Mouse (Mus musculus): Measurements from ENCODE around the gene Dennd1a. TPM values are rescaled to one million over a fixed set of nuclear protein-coding genes. Genes with fewer than 3 reads are reported as not detected.

Gene Dennd1a
- polyA plus RNA-seq, 1 experiment from 2014 or later: 17.7 TPM

DNA sequence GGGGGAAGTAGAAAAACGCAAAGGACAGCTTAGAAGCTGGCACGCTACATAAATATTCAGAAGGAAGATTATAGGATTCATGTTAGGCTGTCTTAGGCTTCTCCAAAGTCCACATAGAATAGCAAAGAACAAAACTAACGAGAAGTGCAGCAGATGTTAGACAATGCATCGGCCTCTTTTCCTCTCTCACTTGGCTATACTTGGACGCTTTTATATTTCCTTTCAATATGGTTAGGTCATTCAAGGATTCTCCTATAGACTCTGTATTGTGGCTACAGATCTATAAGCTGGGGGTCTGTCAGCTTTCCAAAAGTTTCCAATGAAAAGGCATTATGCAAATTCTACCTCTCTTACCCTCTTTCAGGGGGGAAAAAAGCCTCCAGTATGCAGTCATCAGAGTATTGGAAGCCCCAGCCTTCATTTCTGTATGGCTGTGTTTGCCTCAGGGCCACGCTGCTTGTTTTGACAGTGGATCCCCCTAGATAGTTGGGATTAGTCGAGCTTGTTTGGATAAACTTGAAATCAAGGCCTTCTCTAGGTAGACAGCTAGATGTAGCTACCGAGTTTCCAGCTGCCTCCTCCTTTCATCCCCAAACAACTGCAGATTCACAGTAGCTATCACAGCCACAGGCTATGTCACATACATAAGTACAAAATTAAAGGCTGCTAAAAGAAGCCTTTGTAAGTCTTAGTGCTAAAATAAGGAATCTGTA, 143.0 kb downstream of the Dennd1a start:
- H3K36me3 ChIP-seq (ENCODE audit: control insufficient read depth, insufficient read depth, low read length): no peaks in the 10 kb centered on the region
- peak; percentile 89 for ATAC-seq (replicated peaks; ENCODE audit: low FRiP score)
- 12% methylated on average over 8 of the region's 8 CpGs for WGBS
- H3K27ac ChIP-seq (ENCODE audit: low read depth, low read length): peak overlapping the region; percentile 77
- DNase-seq (ENCODE audit: low spot score): peak; percentile 54
- H3K9ac ChIP-seq (ENCODE audit: low read length): no peak overlapping the region
- no peak overlapping the region for H3K4me3 ChIP-seq (ENCODE audit: low read depth, low read length)
- no peaks in the 10 kb centered on the region for H3K27me3 ChIP-seq (ENCODE audit: control insufficient read depth, insufficient read depth, low read length)
- no peaks in the 10 kb centered on the region for H3K9me3 ChIP-seq (ENCODE audit: control insufficient read depth, low read length)
- peaks cover 12% of the 10 kb centered on the region for H3K4me1 ChIP-seq (replicated peaks; ENCODE audit: control insufficient read depth, insufficient read depth, low read length)
- 0 out of 2 replicates have a peak overlapping the region, but pooled peaks have one; percentile 21 for H3K4me2 ChIP-seq (ENCODE audit: low read depth, low read length, severe bottlenecking)

DNA sequence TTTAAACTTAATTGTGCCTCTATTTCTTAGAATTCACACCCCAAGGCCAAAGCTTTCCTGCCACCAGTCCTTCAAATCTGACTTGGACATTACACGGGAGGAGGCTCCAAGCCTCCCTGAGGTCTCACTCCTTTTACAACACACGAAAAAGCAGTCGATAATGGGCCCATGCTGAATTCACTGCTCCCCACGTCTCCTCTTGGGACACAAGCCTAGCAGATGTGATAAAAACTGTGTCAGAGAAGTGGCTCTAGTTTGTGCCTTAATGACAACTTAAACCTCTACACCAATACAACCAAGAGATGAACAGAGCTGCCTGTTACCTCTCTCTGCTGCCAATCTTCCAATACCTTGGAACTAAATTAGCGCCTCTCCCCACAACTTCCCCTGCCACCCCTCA, 144.3 kb downstream of the Dennd1a start:
- Histone ChIP-seq H3K9ac (ENCODE audit: low read length) (no peak overlapping the region), H3K9me3 (ENCODE audit: control insufficient read depth, low read length) (no peaks in the 10 kb centered on the region), H3K36me3 (ENCODE audit: control insufficient read depth, insufficient read depth, low read length) (no peaks in the 10 kb centered on the region), H3K4me3 (ENCODE audit: low read depth, low read length) (no peak overlapping the region), H3K27me3 (ENCODE audit: control insufficient read depth, insufficient read depth, low read length) (no peaks in the 10 kb centered on the region), H3K4me1 (replicated peaks; ENCODE audit: control insufficient read depth, insufficient read depth, low read length) (peaks cover 14% of the 10 kb centered on the region), H3K27ac (ENCODE audit: low read depth, low read length) (peak overlapping the region; percentile 83), H3K4me2 (ENCODE audit: low read depth, low read length, severe bottlenecking) (peak overlapping the region; percentile 21; the same call in 1 of the 2 replicates)
- DNase-seq (ENCODE audit: low spot score): no peak
- WGBS: 26% methylated on average over 5 of the region's 5 CpGs
- no peak for ATAC-seq (replicated peaks; ENCODE audit: low FRiP score)

DNA sequence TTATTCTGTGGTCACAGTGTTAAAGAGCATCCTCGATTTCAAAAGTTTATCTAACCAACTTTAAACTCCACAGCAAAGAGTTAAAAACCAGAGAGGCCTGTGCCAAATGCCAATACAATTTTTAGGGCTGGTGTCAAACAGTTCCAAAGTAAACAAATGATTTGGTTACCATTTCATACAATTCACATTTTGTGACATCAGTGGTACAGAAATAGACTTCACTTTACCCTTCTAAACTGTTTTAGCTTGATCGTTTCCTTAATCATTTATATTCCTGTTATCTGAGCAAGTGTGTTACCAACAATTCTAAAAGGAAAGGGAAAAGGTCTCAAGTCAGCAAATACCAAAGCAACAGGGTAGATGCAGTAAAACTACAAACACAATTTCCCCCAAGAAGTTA, 145.0 kb downstream of the Dennd1a start:
- 53% methylated on average over 2 of the region's 2 CpGs for WGBS
- H3K36me3 ChIP-seq (ENCODE audit: control insufficient read depth, insufficient read depth, low read length): no peaks in the 10 kb centered on the region
- no peak for DNase-seq (ENCODE audit: low spot score)
- no peaks in the 10 kb centered on the region for H3K9me3 ChIP-seq (ENCODE audit: control insufficient read depth, low read length)
- H3K4me2 ChIP-seq (ENCODE audit: low read depth, low read length, severe bottlenecking): no peak overlapping the region
- no peak overlapping the region for H3K4me3 ChIP-seq (ENCODE audit: low read depth, low read length)
- no peak for ATAC-seq (replicated peaks; ENCODE audit: low FRiP score)
- H3K27me3 ChIP-seq (ENCODE audit: control insufficient read depth, insufficient read depth, low read length): no peaks in the 10 kb centered on the region
- H3K9ac ChIP-seq (ENCODE audit: low read length): no peak overlapping the region
- H3K27ac ChIP-seq (ENCODE audit: low read depth, low read length): peak overlapping the region; percentile 83
- H3K4me1 ChIP-seq (replicated peaks; ENCODE audit: control insufficient read depth, insufficient read depth, low read length): peaks cover 16% of the 10 kb centered on the region

DNA sequence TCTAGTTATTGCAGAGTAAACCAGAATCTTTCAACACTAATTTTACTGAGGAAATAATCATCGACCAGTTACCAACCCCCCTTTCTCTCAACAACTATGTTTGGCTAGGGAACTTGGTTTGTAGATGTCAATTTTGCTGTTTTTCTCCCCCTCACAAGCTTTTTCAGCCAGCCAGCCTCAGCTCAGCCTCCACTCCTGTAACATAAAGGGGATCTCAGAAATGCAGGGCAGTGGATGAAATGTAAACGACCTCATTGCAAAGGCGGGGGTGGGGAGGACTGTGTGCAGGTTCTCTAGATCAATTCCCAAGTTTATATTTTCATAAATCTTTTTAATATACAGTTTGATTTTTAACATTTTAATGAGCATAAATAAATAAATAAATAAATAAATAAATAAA, 147.7 kb downstream of the Dennd1a start:
- H3K9me3 ChIP-seq (ENCODE audit: control insufficient read depth, low read length): no peaks in the 10 kb centered on the region
- no peaks in the 10 kb centered on the region for H3K27me3 ChIP-seq (ENCODE audit: control insufficient read depth, insufficient read depth, low read length)
- WGBS: 45% methylated on average over 3 of the region's 3 CpGs
- H3K4me1 ChIP-seq (replicated peaks; ENCODE audit: control insufficient read depth, insufficient read depth, low read length): peaks cover 14% of the 10 kb centered on the region
- H3K27ac ChIP-seq (ENCODE audit: low read depth, low read length): no peak overlapping the region
- no peak overlapping the region for H3K9ac ChIP-seq (ENCODE audit: low read length)
- ATAC-seq (replicated peaks; ENCODE audit: low FRiP score) (no peak), DNase-seq (ENCODE audit: low spot score) (no peak)
- H3K4me2 ChIP-seq (ENCODE audit: low read depth, low read length, severe bottlenecking): no peak overlapping the region
- no peaks in the 10 kb centered on the region for H3K36me3 ChIP-seq (ENCODE audit: control insufficient read depth, insufficient read depth, low read length)
- H3K4me3 ChIP-seq (ENCODE audit: low read depth, low read length): no peak overlapping the region

DNA sequence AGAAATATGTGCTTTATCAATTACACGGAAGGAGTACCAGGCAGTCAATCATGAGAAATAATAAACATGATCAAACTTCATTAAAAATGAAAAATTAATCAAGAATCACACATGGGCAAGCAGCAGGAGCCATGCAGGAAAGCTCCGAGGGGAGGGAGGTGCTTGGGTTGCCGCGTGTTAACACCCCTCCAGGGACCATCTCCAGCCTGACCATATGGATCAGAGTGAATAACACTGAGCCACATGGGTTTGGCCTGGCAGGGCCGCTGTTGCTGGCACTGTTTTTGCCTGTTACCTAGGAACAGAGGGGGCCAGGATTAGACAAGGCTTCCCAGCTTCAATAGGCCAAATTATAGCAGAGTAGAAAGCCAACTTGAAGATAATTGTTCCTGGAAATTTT, 150.1 kb downstream of the Dennd1a start:
- peak; percentile 84 for ATAC-seq (replicated peaks; ENCODE audit: low FRiP score)
- H3K4me3 ChIP-seq (ENCODE audit: low read depth, low read length): no peak overlapping the region
- peak; percentile 63 for DNase-seq (ENCODE audit: low spot score)
- H3K36me3 ChIP-seq (ENCODE audit: control insufficient read depth, insufficient read depth, low read length): no peaks in the 10 kb centered on the region
- WGBS: 29% methylated on average over 5 of the region's 5 CpGs
- H3K27ac ChIP-seq (ENCODE audit: low read depth, low read length): no peak overlapping the region
- no peaks in the 10 kb centered on the region for H3K9me3 ChIP-seq (ENCODE audit: control insufficient read depth, low read length)
- H3K27me3 ChIP-seq (ENCODE audit: control insufficient read depth, insufficient read depth, low read length): no peaks in the 10 kb centered on the region
- H3K4me1 ChIP-seq (replicated peaks; ENCODE audit: control insufficient read depth, insufficient read depth, low read length): peaks cover 8% of the 10 kb centered on the region
- H3K9ac ChIP-seq (ENCODE audit: low read length): no peak overlapping the region
- no peak overlapping the region for H3K4me2 ChIP-seq (ENCODE audit: low read depth, low read length, severe bottlenecking)

DNA sequence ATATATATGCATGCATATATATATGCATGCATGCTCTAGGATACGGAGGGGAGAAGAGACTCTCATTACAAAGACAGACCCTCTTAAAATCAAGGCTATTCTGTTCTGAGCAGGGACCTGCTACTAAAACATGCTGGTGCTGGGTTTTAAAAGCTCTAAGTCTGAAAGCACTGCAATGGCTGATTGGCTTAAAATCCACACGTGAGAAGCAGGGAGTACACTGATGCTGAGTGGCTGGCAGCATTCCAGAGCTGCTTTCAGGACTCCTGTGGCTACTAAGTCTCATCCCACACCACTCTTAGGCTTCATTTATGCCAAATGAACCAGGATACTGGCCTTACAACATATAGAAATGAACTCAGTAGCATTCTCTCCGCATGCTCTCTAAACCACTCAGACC, 151.8 kb downstream of the Dennd1a start:
- WGBS: 45% methylated on average over 3 of the region's 3 CpGs
- ATAC-seq (replicated peaks; ENCODE audit: low FRiP score) (peak; percentile 54; the same call in 1 of the 2 replicates), DNase-seq (ENCODE audit: low spot score) (peak; percentile 66)
- no peaks in the 10 kb centered on the region for H3K36me3 ChIP-seq (ENCODE audit: control insufficient read depth, insufficient read depth, low read length)
- H3K9me3 ChIP-seq (ENCODE audit: control insufficient read depth, low read length): no peaks in the 10 kb centered on the region
- no peak overlapping the region for H3K9ac ChIP-seq (ENCODE audit: low read length)
- no peak overlapping the region for H3K4me3 ChIP-seq (ENCODE audit: low read depth, low read length)
- peaks cover 4% of the 10 kb centered on the region; the same call in 1 of the 2 replicates for H3K4me1 ChIP-seq (replicated peaks; ENCODE audit: control insufficient read depth, insufficient read depth, low read length)
- no peak overlapping the region for H3K27ac ChIP-seq (ENCODE audit: low read depth, low read length)
- H3K27me3 ChIP-seq (ENCODE audit: control insufficient read depth, insufficient read depth, low read length): no peaks in the 10 kb centered on the region
- H3K4me2 ChIP-seq (ENCODE audit: low read depth, low read length, severe bottlenecking): no peak overlapping the region

DNA sequence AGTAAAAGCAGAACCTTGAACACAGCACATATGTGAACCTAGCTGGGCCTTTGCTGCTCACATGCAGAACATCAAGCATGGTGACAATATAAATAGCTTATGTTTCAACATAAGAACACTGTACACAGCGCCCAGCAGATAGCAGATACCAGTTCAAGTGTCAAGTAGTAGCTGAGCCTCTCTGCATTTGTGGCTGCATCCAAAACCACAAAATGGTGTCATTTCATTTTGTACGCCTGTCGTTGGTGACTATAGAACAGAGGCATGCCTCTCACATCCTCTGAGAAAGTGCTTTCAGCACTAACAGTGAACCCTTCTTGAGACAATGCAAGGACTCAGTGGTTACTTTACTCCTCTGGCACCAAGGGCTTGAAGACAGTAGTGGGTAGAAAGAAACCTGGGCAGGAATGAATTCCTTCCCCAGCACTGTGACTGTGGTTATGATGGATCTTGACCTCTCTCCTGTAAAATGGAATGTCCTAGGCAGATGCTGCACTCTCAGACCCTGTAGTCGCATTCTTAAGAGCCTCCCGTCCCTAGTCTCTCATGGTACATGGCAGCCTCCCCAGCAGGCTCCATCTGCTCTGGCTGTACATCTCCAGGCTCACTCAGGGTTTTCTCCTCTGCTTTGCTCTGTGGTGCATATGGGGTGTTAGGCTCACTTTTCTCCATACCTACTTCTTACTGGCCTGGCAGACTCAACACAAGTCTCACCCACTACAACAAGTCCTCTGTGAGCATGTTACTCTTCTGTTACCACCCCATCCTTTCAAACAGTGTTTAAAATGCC, 154.0 kb downstream of the Dennd1a start:
- Histone ChIP-seq H3K4me2 (ENCODE audit: low read depth, low read length, severe bottlenecking) (no peak overlapping the region), H3K9me3 (ENCODE audit: control insufficient read depth, low read length) (no peaks in the 10 kb centered on the region), H3K36me3 (ENCODE audit: control insufficient read depth, insufficient read depth, low read length) (no peaks in the 10 kb centered on the region), H3K4me3 (ENCODE audit: low read depth, low read length) (no peak overlapping the region), H3K27ac (ENCODE audit: low read depth, low read length) (no peak overlapping the region), H3K27me3 (ENCODE audit: control insufficient read depth, insufficient read depth, low read length) (no peaks in the 10 kb centered on the region), H3K4me1 (replicated peaks; ENCODE audit: control insufficient read depth, insufficient read depth, low read length) (peaks cover 2% of the 10 kb centered on the region; the same call in 1 of the 2 replicates), H3K9ac (ENCODE audit: low read length) (no peak overlapping the region)
- ATAC-seq (replicated peaks; ENCODE audit: low FRiP score) (no peak), DNase-seq (ENCODE audit: low spot score) (no peak)
- WGBS: 93% methylated on average over 5 of the region's 5 CpGs

DNA sequence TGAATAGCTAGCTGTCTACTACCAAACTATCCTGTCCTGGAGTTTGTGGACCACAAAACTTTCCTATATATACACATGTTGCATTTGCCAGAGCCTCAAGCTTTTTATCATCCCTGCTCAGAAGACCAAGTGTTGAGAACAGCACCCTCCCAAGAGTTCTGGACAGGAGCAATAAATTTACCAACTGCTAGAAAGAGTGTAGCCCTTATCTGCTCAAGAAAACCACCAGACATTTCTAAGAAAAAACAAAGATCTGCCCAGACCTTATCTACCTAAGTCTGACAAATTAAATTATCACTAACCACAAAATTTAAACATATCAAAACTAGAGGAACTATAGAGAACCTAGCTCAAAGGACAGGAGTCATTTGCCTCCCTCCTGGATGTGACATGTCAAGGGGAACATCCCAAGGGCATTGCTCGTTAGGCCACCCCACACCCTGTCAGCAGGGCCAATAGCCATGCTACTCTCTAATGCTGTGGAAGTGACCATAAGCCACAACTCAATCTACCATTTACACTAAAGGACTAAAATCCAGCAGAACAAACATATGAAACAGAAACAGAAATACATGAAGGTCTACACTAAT, 154.9 kb downstream of the Dennd1a start:
- DNase-seq (ENCODE audit: low spot score) (no peak), ATAC-seq (replicated peaks; ENCODE audit: low FRiP score) (no peak)
- no peak overlapping the region for H3K4me2 ChIP-seq (ENCODE audit: low read depth, low read length, severe bottlenecking)
- no peaks in the 10 kb centered on the region for H3K9me3 ChIP-seq (ENCODE audit: control insufficient read depth, low read length)
- H3K4me3 ChIP-seq (ENCODE audit: low read depth, low read length): no peak overlapping the region
- H3K27me3 ChIP-seq (ENCODE audit: control insufficient read depth, insufficient read depth, low read length): no peaks in the 10 kb centered on the region
- H3K27ac ChIP-seq (ENCODE audit: low read depth, low read length): no peak overlapping the region
- no peaks in the 10 kb centered on the region; the same call in 1 of the 2 replicates for H3K4me1 ChIP-seq (replicated peaks; ENCODE audit: control insufficient read depth, insufficient read depth, low read length)
- WGBS: 78% methylated on average over 1 of the region's 1 CpGs
- no peak overlapping the region for H3K9ac ChIP-seq (ENCODE audit: low read length)
- no peaks in the 10 kb centered on the region for H3K36me3 ChIP-seq (ENCODE audit: control insufficient read depth, insufficient read depth, low read length)

Measured in forebrain, embryonic 11.5 days (tissue).